Mouse (Mus musculus): ENCODE results near the gene Mef2b. TPM values are rescaled to one million over a fixed set of nuclear protein-coding genes. Genes with fewer than 3 reads are reported as not detected.
"Not testable (repeated sequence)": the region's sequence is repeated elsewhere in the genome, so short reads cannot be mapped to it uniquely, and the experiment has no call there.

The Mef2b gene
- total RNA-seq, 2 experiments from 2014 or later = not detected

- peak; percentile 48 to 53 for DNase-seq (ENCODE audit: low spot score in 2 of 2)
- intact Hi-C loops (cut with DNase I) = no loop called here
These were observed 72.2 kb downstream of the Mef2b start for GRCm38 (mm10) chr8:70211726-70212111.

GRCm38 (mm10) chr8:70212112-70213055 is 72.9 kb downstream of the Mef2b start, which contains the start of gene Slc25a42:
TSS of gene Slc25a42 (minus strand) at chr8:70212305.
- peak; percentile 99 to 100 for DNase-seq (ENCODE audit: low spot score in 2 of 2)
- intact Hi-C loops (cut with DNase I) = no loop called here

- DNase-seq (ENCODE audit: low spot score in 2 of 2) = no peak
- intact Hi-C loops (cut with DNase I) = no loop called here
These were observed 74.9 kb downstream of the Mef2b start for GRCm38 (mm10) chr8:70214411-70214810.

DNA sequence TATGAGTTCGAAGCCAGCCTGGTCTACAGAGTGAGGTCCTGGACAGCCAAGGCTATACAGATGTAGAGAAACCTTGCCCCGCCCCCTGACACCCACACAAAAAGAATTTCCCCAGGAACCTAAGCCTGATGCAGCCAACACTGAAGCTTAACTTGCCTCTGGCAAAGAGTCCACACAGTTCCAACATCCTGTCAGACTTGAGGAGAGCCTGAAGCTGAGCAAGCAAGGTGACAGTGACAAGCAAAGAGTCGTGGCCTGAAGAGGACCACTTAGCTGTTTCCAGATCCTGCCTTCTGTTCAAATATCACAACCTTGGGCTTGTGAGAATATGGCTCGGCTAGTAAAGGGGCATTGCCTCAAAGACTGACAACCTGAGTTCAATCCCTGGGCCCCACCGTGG is 75.6 kb downstream of the Mef2b start:
- no peak for DNase-seq (ENCODE audit: low spot score in 2 of 2)
- intact Hi-C loops (cut with DNase I) = no loop called here

DNA sequence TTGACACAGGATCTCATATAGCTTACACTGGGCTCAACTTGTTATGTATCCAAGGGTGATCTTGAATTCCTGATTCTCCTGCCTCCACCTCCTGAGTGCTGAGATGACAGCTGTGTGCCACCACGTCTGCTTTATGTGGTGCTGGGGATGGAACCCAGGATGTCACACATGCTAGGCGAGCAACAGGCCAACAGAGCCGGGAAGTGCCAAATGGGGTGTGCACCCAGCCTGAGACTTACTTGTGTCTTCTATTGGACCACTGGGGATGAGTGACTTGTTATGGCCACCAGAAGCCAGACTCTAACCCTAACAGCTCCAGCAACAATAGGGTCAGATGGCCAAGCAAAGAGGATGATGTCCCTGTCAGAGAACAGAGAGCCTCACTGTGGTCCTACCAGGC is 76.7 kb downstream of the Mef2b start:
- DNase-seq (ENCODE audit: low spot score in 2 of 2); intact Hi-C loops (cut with DNase I): not testable (repeated sequence)

DNA sequence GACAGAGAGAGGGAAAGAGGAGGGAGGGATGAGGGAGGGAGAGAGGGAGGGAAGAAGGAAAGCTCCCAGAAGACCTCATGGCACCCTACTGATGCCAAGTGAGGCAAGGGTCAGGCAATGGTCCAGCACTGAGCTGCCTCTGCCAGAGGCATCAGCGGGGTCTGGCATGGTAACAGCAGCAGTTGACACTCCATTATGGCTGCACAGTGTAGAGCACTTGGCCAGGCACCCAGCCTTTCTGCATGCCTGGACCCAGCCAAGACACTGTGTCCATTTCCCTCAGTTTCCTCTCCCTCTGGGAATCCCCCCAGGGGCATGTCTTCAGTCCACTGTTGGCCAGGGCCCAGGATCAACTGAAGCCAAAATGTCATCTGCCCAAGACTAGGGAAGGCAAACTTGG is 77.1 kb downstream of the Mef2b start:
- peak; percentile 75 to 85 for DNase-seq (ENCODE audit: low spot score in 2 of 2)
- intact Hi-C loops (cut with DNase I) = no loop called here

Small RNAs within 50 kb of the gene (microRNA-seq; reads per million reads assigned to microRNA genes)
- gene Mir7066 = 15.5 to 20.6 reads per million in 2 experiments

Other genes starting within 250 kb of the Mef2b start
- gene Tssk6, start 237.5 kb upstream of the Mef2b start, total RNA-seq (2021) = under 1 TPM in 1 of 2 experiments, not detected in 1; 0.34 TPM
- gene Ndufa13, start 237.2 kb upstream of the Mef2b start, total RNA-seq (2021) = 100 to 1,000 TPM; 126 to 135 TPM
- gene Yjefn3, start 237.0 kb upstream of the Mef2b start, total RNA-seq (2021) = 10 to 100 TPM; 23.4 to 29.8 TPM
- gene Gatad2a, start 143.3 kb upstream of the Mef2b start, total RNA-seq (2021) = 10 to 100 TPM; 23.1 to 25.2 TPM
- 10 to 100 TPM; 82.8 to 83.3 TPM for gene Mau2, start 97.0 kb upstream of the Mef2b start, total RNA-seq (2021)
- gene Sugp1, start 96.9 kb upstream of the Mef2b start, total RNA-seq (2021) = 10 to 100 TPM; 47.7 to 52.0 TPM
- 1 to 10 TPM; 1.7 to 2.4 TPM for gene Tm6sf2, start 66.8 kb upstream of the Mef2b start, total RNA-seq (2021)
- 10 to 100 TPM; 17.9 to 20.9 TPM for gene Hapln4, start 56.3 kb upstream of the Mef2b start, total RNA-seq (2021)
- 100 to 1,000 TPM; 342 to 344 TPM for gene Ncan, start 18.8 kb upstream of the Mef2b start, total RNA-seq (2021)
- 10 to 100 TPM; 25.5 to 28.1 TPM for gene Nr2c2ap, start 8.4 kb upstream of the Mef2b start, total RNA-seq (2021)
- gene Rfxank, start 557 bp upstream of the Mef2b start, total RNA-seq (2021) = 1 to 10 TPM; 9.2 to 9.6 TPM
- 10 to 100 TPM; 44.3 to 48.7 TPM for gene Borcs8, start 212 bp upstream of the Mef2b start, total RNA-seq (2021)
- gene Tmem161a, start 32.6 kb downstream of the Mef2b start, total RNA-seq (2021) = 10 to 100 TPM; 51.3 to 53.2 TPM
- 10 to 100 TPM; 32.7 to 34.5 TPM for gene Slc25a42, start 72.6 kb downstream of the Mef2b start, total RNA-seq (2021)
- gene Sugp2, start 94.5 kb downstream of the Mef2b start, total RNA-seq (2021) = 100 to 1,000 TPM; 116 to 117 TPM
- 10 to 100 TPM; 57.1 to 68.7 TPM for gene Armc6, start 94.8 kb downstream of the Mef2b start, total RNA-seq (2021)
- gene Homer3, start 143.1 kb downstream of the Mef2b start, total RNA-seq (2021) = 10 to 100 TPM; 10.5 to 12.9 TPM
- 10 to 100 TPM; 43.5 to 44.6 TPM for gene Ddx49, start 162.8 kb downstream of the Mef2b start, total RNA-seq (2021)
- gene Cope, start 162.8 kb downstream of the Mef2b start, total RNA-seq (2021) = 100 to 1,000 TPM; 122 to 132 TPM
- 100 to 1,000 TPM; 118 to 126 TPM for gene Cers1, start 176.1 kb downstream of the Mef2b start, total RNA-seq (2021)
- 10 to 100 TPM; 15.4 to 20.8 TPM for gene Gdf1, start 190.1 kb downstream of the Mef2b start, total RNA-seq (2021)
- gene Upf1, start 213.6 kb downstream of the Mef2b start, total RNA-seq (2021) = 10 to 100 TPM; 49.8 to 53.4 TPM
- under 1 TPM; 0.51 to 0.72 TPM for gene Comp, start 233.8 kb downstream of the Mef2b start, total RNA-seq (2021)

Measured in left cerebral cortex, postnatal 14 days (tissue).